Mouse (Mus musculus): ENCODE measurements around the gene Tgfbr2. TPM values are rescaled to one million over a fixed set of nuclear protein-coding genes. Genes with fewer than 3 reads are reported as not detected.
"Not testable (repeated sequence)": the region's sequence is repeated elsewhere in the genome, so short reads cannot be mapped to it uniquely, and the experiment has no call there.

Gene Tgfbr2
- polyA plus RNA-seq, 1 experiment: 117 TPM

- no peak overlapping the region for H3K4me3 ChIP-seq (ENCODE audit: insufficient read depth, low read length)
- H3K27ac ChIP-seq (ENCODE audit: insufficient read depth, low read length): no peak overlapping the region
- 0 out of 2 replicates have a peak, but pooled peaks cover 3% of the 10 kb centered on the region for H3K4me1 ChIP-seq (ENCODE audit: control insufficient read depth, insufficient read depth, low read length)
- peak; percentile 25; the same call in 1 of the 2 replicates for TF ChIP-seq CTCF (IDR thresholded peaks at IDR 0.05; ENCODE audit: borderline replicate concordance, insufficient read depth, low read length)
- no peak for TF ChIP-seq POLR2A (IDR thresholded peaks at IDR 0.05; ENCODE audit: low read depth, low read length)
Measured at GRCm38 (mm10) chr9:116087880-116088279, 87.3 kb downstream of the Tgfbr2 start.

- Histone ChIP-seq H3K4me1 (ENCODE audit: control insufficient read depth, insufficient read depth, low read length) (0 out of 2 replicates have a peak, but pooled peaks cover under 1% of the 10 kb centered on the region), H3K27ac (ENCODE audit: insufficient read depth, low read length) (no peak overlapping the region), H3K4me3 (ENCODE audit: insufficient read depth, low read length) (no peak overlapping the region)
- TF ChIP-seq CTCF (IDR thresholded peaks at IDR 0.05; ENCODE audit: borderline replicate concordance, insufficient read depth, low read length): no peak
- TF ChIP-seq POLR2A (IDR thresholded peaks at IDR 0.05; ENCODE audit: low read depth, low read length): no peak
Measured at GRCm38 (mm10) chr9:116087263-116087662, 87.9 kb downstream of the Tgfbr2 start.

- Histone ChIP-seq H3K4me1 (ENCODE audit: control insufficient read depth, insufficient read depth, low read length) (no peaks in the 10 kb centered on the region), H3K4me3 (ENCODE audit: insufficient read depth, low read length) (no peak overlapping the region), H3K27ac (ENCODE audit: insufficient read depth, low read length) (no peak overlapping the region)
- no peak for TF ChIP-seq CTCF (IDR thresholded peaks at IDR 0.05; ENCODE audit: borderline replicate concordance, insufficient read depth, low read length)
- no peak for TF ChIP-seq POLR2A (IDR thresholded peaks at IDR 0.05; ENCODE audit: low read depth, low read length)
Measured at GRCm38 (mm10) chr9:116085999-116086398, 89.2 kb downstream of the Tgfbr2 start.

- H3K4me3 ChIP-seq (ENCODE audit: insufficient read depth, low read length): no peak overlapping the region
- TF ChIP-seq CTCF (IDR thresholded peaks at IDR 0.05; ENCODE audit: borderline replicate concordance, insufficient read depth, low read length) (no peak), POLR2A (IDR thresholded peaks at IDR 0.05; ENCODE audit: low read depth, low read length) (no peak)
- no peak overlapping the region for H3K27ac ChIP-seq (ENCODE audit: insufficient read depth, low read length)
- H3K4me1 ChIP-seq (ENCODE audit: control insufficient read depth, insufficient read depth, low read length): no peaks in the 10 kb centered on the region
Measured at GRCm38 (mm10) chr9:116084324-116084931, 90.7 kb downstream of the Tgfbr2 start.

DNA sequence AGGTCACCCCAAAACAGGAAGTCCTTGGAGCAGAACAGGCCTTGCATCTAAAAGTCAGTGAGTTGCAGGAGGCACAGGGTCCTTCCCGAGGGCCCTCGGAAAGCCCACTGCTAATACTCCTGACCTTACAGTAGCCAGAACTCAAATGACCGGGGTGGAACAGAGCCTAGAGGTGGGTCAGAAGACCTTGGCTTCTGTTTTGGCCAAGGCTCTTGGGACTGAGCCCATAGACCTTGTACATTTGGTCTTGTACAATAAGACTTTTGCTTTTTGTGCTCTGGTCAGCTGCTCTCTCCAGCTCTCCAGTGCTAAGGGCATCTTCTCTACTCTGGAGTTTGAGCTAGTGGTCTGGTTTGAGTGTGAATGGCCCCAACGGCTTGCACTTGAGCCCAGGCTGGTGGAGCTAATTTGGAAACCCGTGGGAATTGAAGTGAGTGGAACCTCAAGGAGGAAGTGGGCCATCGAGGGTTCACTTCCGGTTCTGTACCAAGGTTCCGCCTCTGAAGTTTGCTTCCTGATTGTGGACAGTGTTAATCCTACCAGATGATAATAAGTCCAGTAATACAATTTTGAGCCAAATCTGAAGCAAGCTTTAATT is 91.3 kb downstream of the Tgfbr2 start:
- Histone ChIP-seq H3K4me3 (ENCODE audit: insufficient read depth, low read length) (no peak overlapping the region), H3K27ac (ENCODE audit: insufficient read depth, low read length) (no peak overlapping the region), H3K4me1 (ENCODE audit: control insufficient read depth, insufficient read depth, low read length) (no peaks in the 10 kb centered on the region)
- no peak for TF ChIP-seq CTCF (IDR thresholded peaks at IDR 0.05; ENCODE audit: borderline replicate concordance, insufficient read depth, low read length)
- TF ChIP-seq POLR2A (IDR thresholded peaks at IDR 0.05; ENCODE audit: low read depth, low read length): no peak

- TF ChIP-seq CTCF (IDR thresholded peaks at IDR 0.05; ENCODE audit: borderline replicate concordance, insufficient read depth, low read length) (no peak), POLR2A (IDR thresholded peaks at IDR 0.05; ENCODE audit: low read depth, low read length) (no peak)
- H3K4me1 ChIP-seq (ENCODE audit: control insufficient read depth, insufficient read depth, low read length): no peaks in the 10 kb centered on the region
Measured at GRCm38 (mm10) chr9:116083300-116083699, 91.9 kb downstream of the Tgfbr2 start.

GRCm38 (mm10) chr9:116081781-116082180 is 93.4 kb downstream of the Tgfbr2 start:
- Histone ChIP-seq H3K27ac (ENCODE audit: insufficient read depth, low read length) (no peak overlapping the region), H3K4me3 (ENCODE audit: insufficient read depth, low read length) (no peak overlapping the region), H3K4me1 (ENCODE audit: control insufficient read depth, insufficient read depth, low read length) (no peaks in the 10 kb centered on the region)
- no peak for TF ChIP-seq CTCF (IDR thresholded peaks at IDR 0.05; ENCODE audit: borderline replicate concordance, insufficient read depth, low read length)
- no peak for TF ChIP-seq POLR2A (IDR thresholded peaks at IDR 0.05; ENCODE audit: low read depth, low read length)

More at GRCm38 (mm10) chr9:116083300-116083699, 91.9 kb downstream of the Tgfbr2 start:
- no peak overlapping the region for H3K4me3 ChIP-seq (ENCODE audit: insufficient read depth, low read length)
- no peak overlapping the region for H3K27ac ChIP-seq (ENCODE audit: insufficient read depth, low read length)

DNA sequence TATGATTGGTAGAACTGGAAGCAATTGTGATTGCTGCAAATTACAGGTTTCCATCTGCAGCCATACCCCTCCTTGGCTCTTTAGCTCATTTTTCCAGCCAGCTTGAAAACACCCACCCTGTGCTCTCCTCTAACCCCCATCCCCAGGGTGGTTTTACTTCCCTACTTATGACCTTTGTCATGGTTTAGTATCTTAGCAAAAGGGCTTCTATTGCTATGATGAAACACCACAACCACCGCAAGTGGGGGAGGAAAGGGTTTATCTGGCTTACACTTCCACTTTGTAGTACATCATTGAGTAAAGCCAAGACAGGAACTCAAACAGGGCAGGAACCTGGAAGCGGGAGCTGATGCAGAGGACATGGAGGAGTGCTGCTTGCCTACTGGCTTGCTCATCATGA is 97.7 kb downstream of the Tgfbr2 start:
- H3K27ac ChIP-seq (ENCODE audit: insufficient read depth, low read length): no peak overlapping the region
- no peaks in the 10 kb centered on the region for H3K4me1 ChIP-seq (ENCODE audit: control insufficient read depth, insufficient read depth, low read length)
- H3K4me3 ChIP-seq (ENCODE audit: insufficient read depth, low read length): no peak overlapping the region
- TF ChIP-seq CTCF (IDR thresholded peaks at IDR 0.05; ENCODE audit: borderline replicate concordance, insufficient read depth, low read length): no peak
- no peak for TF ChIP-seq POLR2A (IDR thresholded peaks at IDR 0.05; ENCODE audit: low read depth, low read length)

DNA sequence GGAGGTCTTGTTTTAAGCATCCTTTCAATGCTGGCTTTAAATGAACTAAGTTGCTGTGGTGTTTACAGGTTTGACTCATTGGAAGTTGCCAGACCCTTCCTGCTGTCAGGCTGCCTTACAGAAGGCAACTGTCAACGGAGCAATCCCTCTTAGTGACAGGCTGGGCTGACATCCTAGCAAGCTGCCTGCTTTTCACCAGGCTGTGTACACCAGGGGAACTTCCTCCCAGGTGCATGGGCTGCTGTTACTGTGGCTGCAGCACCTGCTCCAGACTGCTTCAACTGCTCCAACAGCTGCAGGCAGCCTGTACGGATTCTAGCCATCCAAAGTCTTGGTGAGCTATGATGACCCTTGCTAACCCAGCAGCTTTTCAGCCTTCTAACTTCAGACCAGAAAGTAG is 98.2 kb downstream of the Tgfbr2 start:
- no peaks in the 10 kb centered on the region for H3K4me1 ChIP-seq (ENCODE audit: control insufficient read depth, insufficient read depth, low read length)
- TF ChIP-seq CTCF (IDR thresholded peaks at IDR 0.05; ENCODE audit: borderline replicate concordance, insufficient read depth, low read length) (no peak), POLR2A (IDR thresholded peaks at IDR 0.05; ENCODE audit: low read depth, low read length) (no peak)
- no peak overlapping the region for H3K4me3 ChIP-seq (ENCODE audit: insufficient read depth, low read length)
- H3K27ac ChIP-seq (ENCODE audit: insufficient read depth, low read length): no peak overlapping the region

DNA sequence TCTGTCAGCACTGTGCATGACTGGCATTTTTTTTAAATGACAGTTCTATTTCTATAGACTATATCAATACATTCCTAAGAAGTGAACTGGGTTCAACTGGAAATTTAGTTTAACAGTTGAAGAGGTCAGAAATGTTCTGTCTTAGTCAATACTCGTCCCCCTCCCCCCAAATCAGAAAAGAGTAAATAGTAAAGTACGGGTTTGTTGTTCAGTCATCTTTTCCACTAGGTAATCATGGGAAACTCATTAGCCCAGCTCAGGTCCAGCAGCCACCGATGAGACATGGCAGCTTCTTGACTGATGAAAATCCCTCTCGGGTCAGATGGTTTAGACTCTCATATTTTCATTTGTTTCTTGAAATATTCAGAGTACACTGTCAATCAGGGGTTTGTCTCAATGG is 99.0 kb downstream of the Tgfbr2 start:
- Histone ChIP-seq H3K4me3 (ENCODE audit: insufficient read depth, low read length) (no peak overlapping the region), H3K27ac (ENCODE audit: insufficient read depth, low read length) (no peak overlapping the region), H3K4me1 (ENCODE audit: control insufficient read depth, insufficient read depth, low read length) (no peaks in the 10 kb centered on the region)
- no peak for TF ChIP-seq POLR2A (IDR thresholded peaks at IDR 0.05; ENCODE audit: low read depth, low read length)
- TF ChIP-seq CTCF (IDR thresholded peaks at IDR 0.05; ENCODE audit: borderline replicate concordance, insufficient read depth, low read length): no peak

- not testable (repeated sequence) for H3K27ac ChIP-seq (ENCODE audit: insufficient read depth, low read length); H3K4me3 ChIP-seq (ENCODE audit: insufficient read depth, low read length); H3K4me1 ChIP-seq (ENCODE audit: control insufficient read depth, insufficient read depth, low read length)
Measured at GRCm38 (mm10) chr9:116071561-116071960, 103.6 kb downstream of the Tgfbr2 start.

Measured in embryonic fibroblast, embryonic 13.5 days (primary cell).